Comparison of ENCODE assay signal across 7 mouse cellular contexts in genomic region chr6:114553072-114553471, GRCm38 (mm10).
DNase-seq lines count a peak whose midpoint lies in the region.

No protein-coding gene starts in this region.

- peak; percentile 11 for DNase-seq in B cell, adult 2 months
- peak; percentile 4 for DNase-seq in cerebellum, adult 11 months
- peak; percentile 15 for DNase-seq in cerebellum, adult 9-11 months
- peak; percentile 7 for DNase-seq in heart, adult 8-10 months (ENCODE audit: low spot score)
- peak; percentile 4 for DNase-seq in kidney, adult 11 months
- DNase-seq in layer of hippocampus, adult 8-10 months (ENCODE audit: low spot score in 2 of 2) = peak; percentile 11 to 19
- DNase-seq in left cerebral cortex, adult 8-10 months (ENCODE audit: low spot score in 2 of 2) = peak; percentile 19 to 36

Comparison
In these comparisons a context has a peak if more than half of its experiments do, and no peak if none do; other contexts are left out.
1. Peak in every context shown above with its lines: DNase-seq.